ENCODE assay signal across 10 mouse cellular contexts in the genomic region with DNA sequence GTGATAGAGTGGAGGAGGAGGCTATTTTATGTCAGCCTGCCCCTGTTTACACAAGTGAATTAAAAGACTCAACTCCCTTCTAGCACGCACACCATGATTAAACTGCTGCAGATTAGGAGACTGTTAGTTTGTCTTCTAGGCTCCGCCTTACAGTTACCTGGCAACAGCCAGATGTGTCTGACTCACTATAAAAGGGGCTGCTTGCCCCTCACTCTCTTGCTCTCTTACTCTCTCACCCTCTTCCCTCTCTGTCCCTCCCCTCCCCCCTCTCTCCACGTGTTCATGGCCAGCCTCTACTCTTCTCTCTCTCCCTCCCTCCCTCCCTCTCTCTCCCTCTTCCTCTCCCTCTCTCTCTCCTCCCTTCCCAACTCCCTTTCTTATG.
DNase-seq lines count a peak whose midpoint lies in the region; ATAC-seq and TF ChIP-seq lines count a peak whose summit lies in the region.
"Had no signal": no experiment of that assay in that cellular context is flagged by ENCODE, and none has a peak within 500 bp of the region (broad histone marks: within the 10 kb centered on the region; RNA-seq: fewer than 3 reads in every experiment).

No protein-coding gene starts in this region.

- no peak overlapping the region for H3K27ac ChIP-seq in kidney, embryonic 14.5 days (ENCODE audit: low read depth, low read length)
- H3K27ac ChIP-seq in embryonic facial prominence, embryonic 12.5 days, result no peak overlapping the region
- H3K27ac ChIP-seq in hindbrain, embryonic 16.5 days (ENCODE audit: low read depth, low read length), result 0 out of 2 replicates have a peak overlapping the region, but pooled peaks have one; percentile 1
- peak overlapping the region; percentile 60; the same call in 1 of the 2 replicates for H3K27ac ChIP-seq in midbrain, postnatal 0 days (ENCODE audit: low read depth, low read length)
- H3K27ac ChIP-seq: heart, embryonic 13.5 days had no signal

- no peak overlapping the region for H3K4me3 ChIP-seq in kidney, embryonic 14.5 days (ENCODE audit: low read length)
- no peak overlapping the region for H3K4me3 ChIP-seq in embryonic facial prominence, embryonic 12.5 days
- H3K4me3 ChIP-seq in hindbrain, embryonic 16.5 days (ENCODE audit: low read length), result no peak overlapping the region
- H3K4me3 ChIP-seq in midbrain, postnatal 0 days (ENCODE audit: low read depth, low read length), result no peak overlapping the region
- H3K4me3 ChIP-seq: heart, embryonic 13.5 days; megakaryocyte, embryonic 14.5 days had no signal

- no peaks in the 10 kb centered on the region for H3K27me3 ChIP-seq in kidney, embryonic 14.5 days (ENCODE audit: control insufficient read depth, insufficient read depth, low read length)
- 0 out of 2 replicates have a peak, but pooled peaks cover 5% of the 10 kb centered on the region for H3K27me3 ChIP-seq in embryonic facial prominence, embryonic 12.5 days
- no peaks in the 10 kb centered on the region for H3K27me3 ChIP-seq in hindbrain, embryonic 16.5 days (replicated peaks; ENCODE audit: control insufficient read depth, insufficient read depth, low read length)
- H3K27me3 ChIP-seq in midbrain, postnatal 0 days (ENCODE audit: insufficient read depth, low read length), result no peaks in the 10 kb centered on the region

- 20% methylated on average over 3 of the region's 3 CpGs for WGBS in kidney, embryonic 14.5 days
- WGBS in embryonic facial prominence, embryonic 12.5 days, result 15% methylated on average over 3 of the region's 3 CpGs
- 27% methylated on average over 3 of the region's 3 CpGs for WGBS in hindbrain, embryonic 16.5 days
- WGBS in midbrain, postnatal 0 days, result 13% methylated on average over 3 of the region's 3 CpGs

- TF ChIP-seq CTCF in midbrain, postnatal 0 days (IDR thresholded peaks at IDR 0.05), result no peak

- no peak for DNase-seq in kidney, postnatal 36 days
- DNase-seq in midbrain, postnatal 0 days (ENCODE audit: low spot score), result peak; percentile 47
- no peak for DNase-seq in gastrocnemius, adult 18-20 months (ENCODE audit: low spot score)
- DNase-seq in spleen, postnatal 10 days (ENCODE audit: low spot score in 2 of 2), result no peak
- DNase-seq in cerebellum, postnatal 4 days (ENCODE audit: low spot score in 2 of 2), result no peak

- H3K9me3 ChIP-seq in kidney, embryonic 14.5 days (ENCODE audit: control insufficient read depth, low read length), result no peaks in the 10 kb centered on the region
- no peaks in the 10 kb centered on the region for H3K9me3 ChIP-seq in embryonic facial prominence, embryonic 12.5 days
- no peaks in the 10 kb centered on the region for H3K9me3 ChIP-seq in hindbrain, embryonic 16.5 days (ENCODE audit: control insufficient read depth, low read length)
- H3K9me3 ChIP-seq in midbrain, postnatal 0 days (ENCODE audit: low read length), result no peaks in the 10 kb centered on the region
- H3K9me3 ChIP-seq: heart, embryonic 13.5 days had no signal

- H3K36me3 ChIP-seq in kidney, embryonic 14.5 days (ENCODE audit: control insufficient read depth, insufficient read depth, low read length), result no peaks in the 10 kb centered on the region
- no peaks in the 10 kb centered on the region for H3K36me3 ChIP-seq in embryonic facial prominence, embryonic 12.5 days
- no peaks in the 10 kb centered on the region for H3K36me3 ChIP-seq in hindbrain, embryonic 16.5 days (ENCODE audit: control insufficient read depth, insufficient read depth, low read length)
- no peaks in the 10 kb centered on the region for H3K36me3 ChIP-seq in midbrain, postnatal 0 days (ENCODE audit: insufficient read depth, low read length)
- H3K36me3 ChIP-seq: heart, embryonic 13.5 days had no signal

- H3K4me2 ChIP-seq in kidney, embryonic 14.5 days (replicated peaks; ENCODE audit: low read depth, low read length), result no peak overlapping the region
- H3K4me2 ChIP-seq in embryonic facial prominence, embryonic 12.5 days (replicated peaks), result no peak overlapping the region; the same call in 1 of the 2 replicates
- no peak overlapping the region for H3K4me2 ChIP-seq in hindbrain, embryonic 16.5 days (ENCODE audit: low read length)
- no peak overlapping the region for H3K4me2 ChIP-seq in midbrain, postnatal 0 days (ENCODE audit: low read depth, low read length, poor library complexity, severe bottlenecking)

- H3K4me1 ChIP-seq in kidney, embryonic 14.5 days (ENCODE audit: control insufficient read depth, insufficient read depth, low read length), result peaks cover 22% of the 10 kb centered on the region
- peaks cover 28% of the 10 kb centered on the region for H3K4me1 ChIP-seq in embryonic facial prominence, embryonic 12.5 days
- H3K4me1 ChIP-seq in hindbrain, embryonic 16.5 days (ENCODE audit: control insufficient read depth, insufficient read depth, low read depth, low read length), result peaks cover 12% of the 10 kb centered on the region
- H3K4me1 ChIP-seq in midbrain, postnatal 0 days (ENCODE audit: insufficient read depth, low read length), result peaks cover 12% of the 10 kb centered on the region; the same call in 1 of the 2 replicates

- ATAC-seq in kidney, embryonic 14.5 days (ENCODE audit: low FRiP score, low TSS enrichment), result peak; percentile 44
- peak; percentile 32; the same call in 1 of the 2 replicates for ATAC-seq in embryonic facial prominence, embryonic 12.5 days (ENCODE audit: insufficient number of reproducible peaks, insufficient read depth, low FRiP score, low TSS enrichment)
- ATAC-seq in hindbrain, embryonic 16.5 days, result peak; percentile 60
- ATAC-seq in midbrain, postnatal 0 days (ENCODE audit: low FRiP score), result peak; percentile 72

- H3K9ac ChIP-seq in kidney, embryonic 14.5 days (ENCODE audit: low read depth, low read length), result no peak overlapping the region
- H3K9ac ChIP-seq in embryonic facial prominence, embryonic 12.5 days, result no peak overlapping the region
- 0 out of 2 replicates have a peak overlapping the region, but pooled peaks have one; percentile 11 for H3K9ac ChIP-seq in hindbrain, embryonic 16.5 days (ENCODE audit: low read depth, low read length)
- H3K9ac ChIP-seq in midbrain, postnatal 0 days (replicated peaks; ENCODE audit: low read length, poor library complexity, severe bottlenecking), result no peak overlapping the region
- H3K9ac ChIP-seq: heart, embryonic 13.5 days had no signal

Comparison
In these comparisons a context has a peak if more than half of its experiments do, and no peak if none do; other contexts are left out.
1. H3K27ac ChIP-seq: peak in hindbrain, embryonic 16.5 days (single experiment) and midbrain, postnatal 0 days (single experiment); none in kidney, embryonic 14.5 days (single experiment) and embryonic facial prominence, embryonic 12.5 days (single experiment).
2. Peak in every context shown above with its lines, with median percentiles within 50 percentile points of each other: ATAC-seq.